Mouse (Mus musculus): Measurements from ENCODE around the gene Milr1. TPM values are rescaled to one million over a fixed set of nuclear protein-coding genes. Genes with fewer than 3 reads are reported as not detected.

Milr1 gene
- polyA plus RNA-seq, 1 experiment from 2014 or later, result 1.1 TPM

GRCm38 (mm10) chr11:106709227-106709985 lies 41.6 kb upstream of the Milr1 start:
- Histone ChIP-seq H3K4me3 (ENCODE audit: low read length) (peak overlapping the region; percentile 8; the same call in 1 of the 2 replicates), H3K9me3 (ENCODE audit: control insufficient read depth, low read length) (no peaks in the 10 kb centered on the region), H3K27me3 (ENCODE audit: control insufficient read depth, insufficient read depth, low read length) (no peaks in the 10 kb centered on the region), H3K27ac (ENCODE audit: low read depth, low read length) (no peak overlapping the region), H3K4me1 (ENCODE audit: control insufficient read depth, insufficient read depth, low read length) (peaks cover 14% of the 10 kb centered on the region; the same call in 1 of the 2 replicates), H3K36me3 (ENCODE audit: control insufficient read depth, insufficient read depth, low read length) (no peaks in the 10 kb centered on the region), H3K4me2 (replicated peaks; ENCODE audit: low read depth, low read length) (peak overlapping the region; percentile 28), H3K9ac (ENCODE audit: low read depth, low read length) (0 out of 2 replicates have a peak overlapping the region, but pooled peaks have one; percentile 8)
- WGBS, result 17% methylated on average over 15 of the region's 15 CpGs
- ATAC-seq (ENCODE audit: low FRiP score, low TSS enrichment), result peak; percentile 30; the same call in 1 of the 2 replicates

DNA sequence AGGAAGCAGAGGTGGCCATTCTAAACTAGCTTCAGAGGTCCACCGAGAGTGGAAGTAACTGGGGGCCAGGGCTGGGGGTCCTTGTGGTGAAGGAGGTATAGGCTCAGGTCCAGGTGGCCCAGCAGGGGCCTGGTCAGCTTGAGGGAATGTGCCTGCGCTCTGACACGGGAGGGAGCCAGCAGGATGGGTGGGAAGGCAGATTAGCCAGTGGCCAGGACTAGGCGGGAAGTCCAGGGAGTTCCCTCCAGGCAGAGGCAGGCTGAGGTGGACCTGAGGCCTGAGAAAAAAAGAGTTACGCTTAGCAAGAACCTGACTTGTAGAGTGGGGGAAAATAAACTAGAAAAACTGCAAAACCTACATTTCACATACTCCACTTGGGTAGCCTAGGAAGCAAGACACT lies 40.2 kb upstream of the Milr1 start:
- WGBS, result 63% methylated on average over 5 of the region's 5 CpGs
- Histone ChIP-seq H3K27me3 (ENCODE audit: control insufficient read depth, insufficient read depth, low read length) (no peaks in the 10 kb centered on the region), H3K9ac (ENCODE audit: low read depth, low read length) (no peak overlapping the region), H3K4me3 (ENCODE audit: low read length) (no peak overlapping the region), H3K27ac (ENCODE audit: low read depth, low read length) (no peak overlapping the region), H3K4me2 (replicated peaks; ENCODE audit: low read depth, low read length) (no peak overlapping the region), H3K9me3 (ENCODE audit: control insufficient read depth, low read length) (no peaks in the 10 kb centered on the region), H3K4me1 (ENCODE audit: control insufficient read depth, insufficient read depth, low read length) (peaks cover 14% of the 10 kb centered on the region; the same call in 1 of the 2 replicates), H3K36me3 (ENCODE audit: control insufficient read depth, insufficient read depth, low read length) (no peaks in the 10 kb centered on the region)
- ATAC-seq (ENCODE audit: low FRiP score, low TSS enrichment), result no peak

GRCm38 (mm10) chr11:106715066-106715465 lies 36.0 kb upstream of the Milr1 start:
- H3K27me3 ChIP-seq (ENCODE audit: control insufficient read depth, insufficient read depth, low read length), result no peaks in the 10 kb centered on the region
- peak overlapping the region; percentile 76; the same call in 1 of the 2 replicates for H3K27ac ChIP-seq (ENCODE audit: low read depth, low read length)
- no peak overlapping the region for H3K4me2 ChIP-seq (replicated peaks; ENCODE audit: low read depth, low read length)
- 0 out of 2 replicates have a peak, but pooled peaks have one; percentile 39 for ATAC-seq (ENCODE audit: low FRiP score, low TSS enrichment)
- 78% methylated on average over 6 of the region's 6 CpGs for WGBS
- H3K4me1 ChIP-seq (ENCODE audit: control insufficient read depth, insufficient read depth, low read length), result no peaks in the 10 kb centered on the region
- H3K4me3 ChIP-seq (ENCODE audit: low read length), result peak overlapping the region; percentile 27
- no peaks in the 10 kb centered on the region for H3K36me3 ChIP-seq (ENCODE audit: control insufficient read depth, insufficient read depth, low read length)
- H3K9ac ChIP-seq (ENCODE audit: low read depth, low read length), result peak overlapping the region; percentile 38; the same call in 1 of the 2 replicates
- no peaks in the 10 kb centered on the region for H3K9me3 ChIP-seq (ENCODE audit: control insufficient read depth, low read length)

- ATAC-seq (ENCODE audit: low FRiP score, low TSS enrichment), result no peak
These were observed 34.5 kb upstream of the Milr1 start for GRCm38 (mm10) chr11:106716568-106716967.

GRCm38 (mm10) chr11:106720379-106720778 lies 30.6 kb upstream of the Milr1 start:
- no peaks in the 10 kb centered on the region for H3K27me3 ChIP-seq (ENCODE audit: control insufficient read depth, insufficient read depth, low read length)
- 85% methylated on average over 8 of the region's 8 CpGs for WGBS
- 0 out of 2 replicates have a peak, but pooled peaks cover 2% of the 10 kb centered on the region for H3K4me1 ChIP-seq (ENCODE audit: control insufficient read depth, insufficient read depth, low read length)
- no peak overlapping the region for H3K4me3 ChIP-seq (ENCODE audit: low read length)
- no peak overlapping the region for H3K27ac ChIP-seq (ENCODE audit: low read depth, low read length)
- no peak overlapping the region for H3K9ac ChIP-seq (ENCODE audit: low read depth, low read length)
- no peak overlapping the region for H3K4me2 ChIP-seq (replicated peaks; ENCODE audit: low read depth, low read length)
- no peaks in the 10 kb centered on the region for H3K9me3 ChIP-seq (ENCODE audit: control insufficient read depth, low read length)
- H3K36me3 ChIP-seq (ENCODE audit: control insufficient read depth, insufficient read depth, low read length), result no peaks in the 10 kb centered on the region
- ATAC-seq (ENCODE audit: low FRiP score, low TSS enrichment), result no peak

More at GRCm38 (mm10) chr11:106716568-106716967, 34.5 kb upstream of the Milr1 start:
- Histone ChIP-seq H3K27me3 (ENCODE audit: control insufficient read depth, insufficient read depth, low read length) (no peaks in the 10 kb centered on the region), H3K4me2 (replicated peaks; ENCODE audit: low read depth, low read length) (no peak overlapping the region), H3K4me3 (ENCODE audit: low read length) (no peak overlapping the region), H3K9ac (ENCODE audit: low read depth, low read length) (no peak overlapping the region), H3K27ac (ENCODE audit: low read depth, low read length) (no peak overlapping the region), H3K9me3 (ENCODE audit: control insufficient read depth, low read length) (no peaks in the 10 kb centered on the region), H3K36me3 (ENCODE audit: control insufficient read depth, insufficient read depth, low read length) (no peaks in the 10 kb centered on the region), H3K4me1 (ENCODE audit: control insufficient read depth, insufficient read depth, low read length) (no peaks in the 10 kb centered on the region)
- 51% methylated on average over 5 of the region's 5 CpGs for WGBS

GRCm38 (mm10) chr11:106722831-106723361 lies 28.1 kb upstream of the Milr1 start:
- no peak overlapping the region for H3K4me2 ChIP-seq (replicated peaks; ENCODE audit: low read depth, low read length)
- 17% methylated on average over 7 of the region's 7 CpGs for WGBS
- peak; percentile 46; the same call in 1 of the 2 replicates for ATAC-seq (ENCODE audit: low FRiP score, low TSS enrichment)
- H3K27ac ChIP-seq (ENCODE audit: low read depth, low read length), result no peak overlapping the region
- H3K9ac ChIP-seq (ENCODE audit: low read depth, low read length), result no peak overlapping the region
- no peaks in the 10 kb centered on the region for H3K27me3 ChIP-seq (ENCODE audit: control insufficient read depth, insufficient read depth, low read length)
- H3K4me3 ChIP-seq (ENCODE audit: low read length), result no peak overlapping the region
- no peaks in the 10 kb centered on the region for H3K36me3 ChIP-seq (ENCODE audit: control insufficient read depth, insufficient read depth, low read length)
- H3K9me3 ChIP-seq (ENCODE audit: control insufficient read depth, low read length), result no peaks in the 10 kb centered on the region
- H3K4me1 ChIP-seq (ENCODE audit: control insufficient read depth, insufficient read depth, low read length), result 0 out of 2 replicates have a peak, but pooled peaks cover 2% of the 10 kb centered on the region

DNA sequence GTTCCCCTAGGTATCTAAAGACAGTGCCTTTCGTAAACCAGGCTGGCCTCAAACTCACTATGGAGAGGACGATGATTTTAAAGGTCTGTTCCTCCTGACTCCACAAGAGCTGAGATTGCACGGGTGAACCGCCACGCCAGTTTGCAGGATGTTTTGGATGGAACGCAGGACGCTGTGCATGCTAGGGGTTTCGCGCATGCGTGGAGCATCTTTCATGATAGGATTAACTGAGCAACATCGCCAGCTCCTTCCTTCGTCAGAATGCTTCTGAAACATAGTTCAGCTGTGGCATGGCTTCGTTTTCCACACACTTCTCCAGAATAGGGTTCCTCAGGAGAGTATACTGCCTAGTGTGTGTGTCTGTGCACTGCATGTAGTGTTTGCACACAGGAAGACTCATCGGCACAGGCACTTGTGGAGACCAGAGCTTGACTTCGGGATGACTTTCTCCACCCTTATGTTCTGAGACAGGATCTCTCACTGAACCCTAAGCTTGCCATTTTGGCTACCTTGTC lies 27.4 kb upstream of the Milr1 start:
- WGBS, result 79% methylated on average over 15 of the region's 15 CpGs
- no peak overlapping the region for H3K4me3 ChIP-seq (ENCODE audit: low read length)
- H3K4me1 ChIP-seq (ENCODE audit: control insufficient read depth, insufficient read depth, low read length), result 0 out of 2 replicates have a peak, but pooled peaks cover 2% of the 10 kb centered on the region
- H3K27ac ChIP-seq (ENCODE audit: low read depth, low read length), result no peak overlapping the region
- no peak overlapping the region for H3K9ac ChIP-seq (ENCODE audit: low read depth, low read length)
- ATAC-seq (ENCODE audit: low FRiP score, low TSS enrichment), result no peak
- H3K9me3 ChIP-seq (ENCODE audit: control insufficient read depth, low read length), result no peaks in the 10 kb centered on the region
- no peak overlapping the region for H3K4me2 ChIP-seq (replicated peaks; ENCODE audit: low read depth, low read length)
- H3K27me3 ChIP-seq (ENCODE audit: control insufficient read depth, insufficient read depth, low read length), result no peaks in the 10 kb centered on the region
- H3K36me3 ChIP-seq (ENCODE audit: control insufficient read depth, insufficient read depth, low read length), result no peaks in the 10 kb centered on the region

GRCm38 (mm10) chr11:106724176-106724915 lies 26.7 kb upstream of the Milr1 start:
- no peaks in the 10 kb centered on the region for H3K9me3 ChIP-seq (ENCODE audit: control insufficient read depth, low read length)
- no peak overlapping the region for H3K9ac ChIP-seq (ENCODE audit: low read depth, low read length)
- no peaks in the 10 kb centered on the region for H3K36me3 ChIP-seq (ENCODE audit: control insufficient read depth, insufficient read depth, low read length)
- 88% methylated on average over 10 of the region's 10 CpGs for WGBS
- ATAC-seq (ENCODE audit: low FRiP score, low TSS enrichment), result no peak
- H3K4me2 ChIP-seq (replicated peaks; ENCODE audit: low read depth, low read length), result no peak overlapping the region
- H3K27me3 ChIP-seq (ENCODE audit: control insufficient read depth, insufficient read depth, low read length), result no peaks in the 10 kb centered on the region
- H3K4me3 ChIP-seq (ENCODE audit: low read length), result no peak overlapping the region
- no peak overlapping the region for H3K27ac ChIP-seq (ENCODE audit: low read depth, low read length)
- 0 out of 2 replicates have a peak, but pooled peaks cover 2% of the 10 kb centered on the region for H3K4me1 ChIP-seq (ENCODE audit: control insufficient read depth, insufficient read depth, low read length)
